In the genomic region with DNA sequence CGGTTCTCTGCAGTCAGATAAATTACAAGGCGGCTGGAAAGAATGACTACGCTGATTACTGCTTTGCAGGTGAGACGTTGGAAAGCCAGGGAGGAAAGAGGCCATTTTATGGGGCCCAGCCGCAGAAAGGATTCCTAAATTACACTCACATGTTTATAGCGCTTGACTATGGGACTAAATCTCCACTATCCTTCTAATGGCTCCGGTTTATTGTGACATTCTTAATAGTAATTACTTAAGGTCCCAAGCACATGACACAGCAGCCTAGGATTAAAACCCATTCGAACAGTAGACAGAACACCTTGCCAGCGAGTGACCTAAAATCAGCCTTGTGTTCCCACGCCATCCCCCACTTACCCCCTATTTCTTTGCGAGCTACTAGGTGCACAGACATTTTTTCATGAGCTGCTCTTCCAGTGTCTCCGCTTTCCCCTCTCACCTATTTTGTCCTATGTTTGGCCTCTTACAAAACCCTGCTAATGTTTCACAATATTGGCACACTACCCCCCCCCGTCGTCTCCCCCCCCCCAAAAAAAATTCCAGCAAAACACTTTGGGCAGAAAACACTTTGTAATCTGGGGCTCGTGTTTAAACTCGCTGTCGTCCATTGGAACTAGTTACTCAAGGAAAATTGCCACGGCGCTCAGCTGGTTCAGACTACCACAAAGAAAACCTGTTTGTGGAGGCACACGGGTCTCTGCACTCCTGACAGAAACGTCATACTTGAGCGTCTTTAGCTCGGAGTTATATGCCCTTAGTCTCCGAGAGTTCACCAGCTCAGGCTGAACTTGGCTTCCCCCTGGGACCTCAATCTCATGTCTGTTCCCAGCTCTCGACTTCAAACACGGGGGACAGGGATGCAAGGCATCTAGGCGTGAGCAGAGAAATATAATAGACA, we compare ENCODE assay signal across 8 mouse cellular contexts.
A peak's percentile ranks its signal among the peaks of the same experiment; 100 is the strongest.
DNase-seq lines count a peak whose midpoint lies in the region; ATAC-seq and TF ChIP-seq lines count a peak whose summit lies in the region.

No protein-coding gene starts in this region.

- no peak for TF ChIP-seq CTCF in gastrocnemius, adult 2 months (IDR thresholded peaks at IDR 0.05)
- TF ChIP-seq CTCF in liver, postnatal 0 days (IDR thresholded peaks at IDR 0.05; ENCODE audit: low read depth): no peak
- no peak for TF ChIP-seq CTCF in thymus, adult 2 months (IDR thresholded peaks at IDR 0.05; ENCODE audit: borderline replicate concordance, control insufficient read depth, extremely low read depth, insufficient read depth, low read length, poor library complexity)

- peak overlapping the region; percentile 62 for H3K4me3 ChIP-seq in gastrocnemius, adult 2 months
- no peak overlapping the region for H3K4me3 ChIP-seq in embryonic facial prominence, embryonic 11.5 days (ENCODE audit: low read depth, low read length)
- 0 out of 2 replicates have a peak overlapping the region, but pooled peaks have one; percentile 15 for H3K4me3 ChIP-seq in intestine, embryonic 15.5 days (replicated peaks)
- H3K4me3 ChIP-seq in liver, postnatal 0 days (ENCODE audit: low read depth, low read length): peak overlapping the region; percentile 32
- no peak overlapping the region for H3K4me3 ChIP-seq in thymus, adult 2 months (ENCODE audit: control insufficient read depth, insufficient read depth, low read length)

- intact Hi-C loops in gastrocnemius, adult 2 months (cut with DNase I): no loop called here
- intact Hi-C loops in gastrocnemius, postnatal 14 days (cut with DNase I; ENCODE audit: low total_unique reads): no loop called here

- H3K27me3 ChIP-seq in embryonic facial prominence, embryonic 11.5 days (ENCODE audit: control insufficient read depth, insufficient read depth, low read length): no peaks in the 10 kb centered on the region
- H3K27me3 ChIP-seq in intestine, embryonic 15.5 days (replicated peaks): no peaks in the 10 kb centered on the region
- H3K27me3 ChIP-seq in liver, postnatal 0 days (ENCODE audit: insufficient read depth, low read length): no peaks in the 10 kb centered on the region
- no peaks in the 10 kb centered on the region for H3K27me3 ChIP-seq in thymus, adult 2 months (ENCODE audit: control insufficient read depth, insufficient read depth, low read length)

- H3K36me3 ChIP-seq in embryonic facial prominence, embryonic 11.5 days (replicated peaks; ENCODE audit: control insufficient read depth, insufficient read depth, low read depth, low read length): no peaks in the 10 kb centered on the region
- H3K36me3 ChIP-seq in intestine, embryonic 15.5 days: no peaks in the 10 kb centered on the region
- H3K36me3 ChIP-seq in liver, postnatal 0 days (replicated peaks; ENCODE audit: insufficient read depth, low read length): no peaks in the 10 kb centered on the region
- H3K36me3 ChIP-seq in thymus, adult 2 months (ENCODE audit: control insufficient read depth, insufficient read depth, low read length): no peaks in the 10 kb centered on the region

- no peak for TF ChIP-seq POLR2A in thymus, adult 2 months (IDR thresholded peaks at IDR 0.05; ENCODE audit: control insufficient read depth, extremely low read depth, insufficient read depth, low read length, poor library complexity)

- H3K27ac ChIP-seq in gastrocnemius, adult 2 months: no peak overlapping the region
- H3K27ac ChIP-seq in embryonic facial prominence, embryonic 11.5 days (replicated peaks; ENCODE audit: low read depth, low read length): no peak overlapping the region
- no peak overlapping the region for H3K27ac ChIP-seq in intestine, embryonic 15.5 days
- H3K27ac ChIP-seq in liver, postnatal 0 days (ENCODE audit: low read depth): peak overlapping the region; percentile 44
- no peak overlapping the region for H3K27ac ChIP-seq in thymus, adult 2 months (ENCODE audit: control insufficient read depth, insufficient read depth, low read length)

- no peak for DNase-seq in gastrocnemius, adult 2 months
- DNase-seq in gastrocnemius, postnatal 14 days: no peak
- peak; percentile 68 for DNase-seq in embryonic facial prominence, embryonic 11.5 days (ENCODE audit: low spot score)
- DNase-seq in liver, postnatal 0 days: peak; percentile 32
- DNase-seq in thymus, adult 2 months: no peak
- no peak for DNase-seq in spleen, postnatal 4 days (ENCODE audit: low spot score in 2 of 2)
- DNase-seq in frontal cortex, postnatal 36 days (ENCODE audit: low spot score in 2 of 2): no peak

- H3K4me1 ChIP-seq in embryonic facial prominence, embryonic 11.5 days (ENCODE audit: control insufficient read depth, insufficient read depth, low read length): peaks cover 3% of the 10 kb centered on the region; the same call in 1 of the 2 replicates
- 0 out of 2 replicates have a peak, but pooled peaks cover 13% of the 10 kb centered on the region for H3K4me1 ChIP-seq in intestine, embryonic 15.5 days (replicated peaks)
- H3K4me1 ChIP-seq in liver, postnatal 0 days (ENCODE audit: insufficient read depth): 0 out of 2 replicates have a peak, but pooled peaks cover 3% of the 10 kb centered on the region
- peaks cover 5% of the 10 kb centered on the region for H3K4me1 ChIP-seq in thymus, adult 2 months (replicated peaks; ENCODE audit: control insufficient read depth, insufficient read depth, low read length)

- no peak for TF ChIP-seq EP300 in liver, postnatal 0 days (IDR thresholded peaks at IDR 0.05; ENCODE audit: low read depth)

- no peak; the same call in 1 of the 2 replicates for ATAC-seq in embryonic facial prominence, embryonic 11.5 days (replicated peaks; ENCODE audit: insufficient number of reproducible peaks, low FRiP score, low TSS enrichment, low read depth)
- no peak; the same call in 1 of the 2 replicates for ATAC-seq in intestine, embryonic 15.5 days
- peak; percentile 80 for ATAC-seq in liver, postnatal 0 days

- H3K9me3 ChIP-seq in embryonic facial prominence, embryonic 11.5 days (replicated peaks; ENCODE audit: control insufficient read depth, low read length): no peaks in the 10 kb centered on the region
- no peaks in the 10 kb centered on the region for H3K9me3 ChIP-seq in intestine, embryonic 15.5 days
- H3K9me3 ChIP-seq in liver, postnatal 0 days (ENCODE audit: low read length): no peaks in the 10 kb centered on the region

- H3K4me2 ChIP-seq in embryonic facial prominence, embryonic 11.5 days (ENCODE audit: low read depth, low read length): peak overlapping the region; percentile 10; the same call in 1 of the 2 replicates
- H3K4me2 ChIP-seq in intestine, embryonic 15.5 days (replicated peaks): peak overlapping the region; percentile 49
- H3K4me2 ChIP-seq in liver, postnatal 0 days (ENCODE audit: low read depth, low read length): peak overlapping the region; percentile 57

- 18% methylated on average over 27 of the region's 27 CpGs for WGBS in embryonic facial prominence, embryonic 11.5 days
- 42% methylated on average over 27 of the region's 27 CpGs for WGBS in intestine, embryonic 15.5 days
- WGBS in liver, postnatal 0 days (ENCODE audit: insufficient replicate concordance): 47% methylated on average over 27 of the region's 27 CpGs
- WGBS in thymus, adult 2 months: 76% methylated on average over 27 of the region's 27 CpGs

- no peak overlapping the region for H3K9ac ChIP-seq in embryonic facial prominence, embryonic 11.5 days (replicated peaks; ENCODE audit: low read length)
- no peak overlapping the region for H3K9ac ChIP-seq in intestine, embryonic 15.5 days
- H3K9ac ChIP-seq in liver, postnatal 0 days (replicated peaks): 0 out of 2 replicates have a peak overlapping the region, but pooled peaks have one; percentile 21

Comparison
In these comparisons a context has a peak if more than half of its experiments do, and no peak if none do; other contexts are left out.
1. DNase-seq: peak in embryonic facial prominence, embryonic 11.5 days (single experiment) and liver, postnatal 0 days (single experiment); none in gastrocnemius, adult 2 months (single experiment), gastrocnemius, postnatal 14 days (single experiment), thymus, adult 2 months (single experiment), spleen, postnatal 4 days (0 of 2) and frontal cortex, postnatal 36 days (0 of 2).
2. H3K4me3 ChIP-seq: peak in gastrocnemius, adult 2 months (single experiment), intestine, embryonic 15.5 days (single experiment) and liver, postnatal 0 days (single experiment); none in embryonic facial prominence, embryonic 11.5 days (single experiment) and thymus, adult 2 months (single experiment).
3. Peak in every context shown above with its lines, with median percentiles within 50 percentile points of each other: H3K4me2 ChIP-seq.